19 mouse cellular contexts compared by ENCODE assay signal in the genomic region with DNA sequence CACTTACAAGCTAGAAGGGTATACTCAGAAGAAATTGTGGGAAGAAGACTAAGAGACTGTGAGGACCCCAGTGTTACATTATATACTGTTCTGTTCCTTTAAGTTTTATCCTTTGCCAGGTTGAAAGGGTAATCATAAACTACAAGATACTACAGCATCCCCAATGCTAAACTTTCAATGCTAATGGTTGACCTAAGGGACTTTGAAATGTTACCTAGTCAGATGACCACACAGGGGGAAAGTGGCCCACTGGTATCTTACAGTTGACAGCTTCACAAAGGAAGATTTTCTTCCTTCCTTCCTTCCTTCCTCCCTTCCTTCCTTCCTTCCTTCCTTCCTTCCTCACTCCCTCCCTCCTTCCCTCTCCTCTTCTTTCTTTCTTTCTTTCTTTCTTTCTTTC. TPM values are rescaled to one million over a fixed set of nuclear protein-coding genes. Genes with fewer than 3 reads are reported as not detected.
"Had no signal": no experiment of that assay in that cellular context is flagged by ENCODE, and none has a peak within 500 bp of the region (broad histone marks: within the 10 kb centered on the region; RNA-seq: fewer than 3 reads in every experiment).

No protein-coding gene starts in this region.

- H3K9ac ChIP-seq: lung, embryonic 15.5 days; midbrain, embryonic 13.5 days; midbrain, embryonic 15.5 days; neural tube, embryonic 12.5 days; stomach, embryonic 15.5 days had no signal

- H3K27ac ChIP-seq: lung, embryonic 15.5 days; macrophage; midbrain, embryonic 13.5 days; midbrain, embryonic 15.5 days; neural tube, embryonic 12.5 days; stomach, embryonic 15.5 days; stomach, postnatal 0 days had no signal

- H3K36me3 ChIP-seq: lung, embryonic 15.5 days; midbrain, embryonic 13.5 days; midbrain, embryonic 15.5 days; neural tube, embryonic 12.5 days; stomach, embryonic 15.5 days had no signal

- H3K27me3 ChIP-seq: lung, embryonic 15.5 days; midbrain, embryonic 13.5 days; midbrain, embryonic 15.5 days; neural tube, embryonic 12.5 days; stomach, embryonic 15.5 days had no signal

- H3K4me3 ChIP-seq: lung, embryonic 15.5 days; megakaryocyte, embryonic 14.5 days; midbrain, embryonic 13.5 days; midbrain, embryonic 15.5 days; neural tube, embryonic 12.5 days; stomach, embryonic 15.5 days had no signal

- H3K9me3 ChIP-seq: lung, embryonic 15.5 days; megakaryocyte, embryonic 14.5 days; midbrain, embryonic 13.5 days; midbrain, embryonic 15.5 days; neural tube, embryonic 12.5 days; stomach, embryonic 15.5 days had no signal

- H3K4me2 ChIP-seq: lung, embryonic 15.5 days; midbrain, embryonic 11.5 days; midbrain, embryonic 13.5 days; midbrain, embryonic 15.5 days; neural tube, embryonic 12.5 days; stomach, embryonic 15.5 days had no signal

- DNase-seq: lung, adult 2 months; lung, postnatal 14 days; lung, postnatal 36 days; right cerebral cortex, postnatal 14 days; thymus, adult 2 months; thymus, postnatal 25 days; thymus, postnatal 4 days had no signal

- H3K4me1 ChIP-seq: lung, embryonic 15.5 days; midbrain, embryonic 13.5 days; midbrain, embryonic 15.5 days; neural tube, embryonic 12.5 days; stomach, embryonic 15.5 days had no signal

- ATAC-seq: lung, postnatal 0 days; midbrain, embryonic 13.5 days; midbrain, embryonic 15.5 days had no signal

RNA-seq across cellular contexts. Expression of a gene that starts 32.5 kb away (rescaled TPM):
- polyA plus RNA-seq: macrophage had no signal

RNA-seq across cellular contexts. Expression of a gene that starts 51.6 kb away (rescaled TPM):
- polyA plus RNA-seq: macrophage; midbrain, postnatal 0 days; spleen, adult 2 months had no signal
